Mouse (Mus musculus): ENCODE data around the gene Epm2aip1.
A peak's percentile ranks its signal among the peaks of the same experiment; 100 is the strongest.

GRCm38 (mm10) chr9:111289832-111290339, 18.2 kb downstream of the Epm2aip1 start:
- no peak for TF ChIP-seq EP300 (IDR thresholded peaks at IDR 0.05; ENCODE audit: insufficient read depth, low read depth, low read length)
- TF ChIP-seq POLR2A (IDR thresholded peaks at IDR 0.05; ENCODE audit: insufficient read depth, low read length) = no peak
- TF ChIP-seq CTCF (IDR thresholded peaks at IDR 0.05; ENCODE audit: low read depth, low read length) = peak; percentile 100

Measured in ES-Bruce4 (cell line).